Comparison of ENCODE assay signal across 11 mouse cellular contexts in genomic region chr14:74788766-74789165, GRCm38 (mm10). TPM values are rescaled to one million over a fixed set of nuclear protein-coding genes. Genes with fewer than 3 reads are reported as not detected.
DNase-seq lines count a peak whose midpoint lies in the region; ATAC-seq and TF ChIP-seq lines count a peak whose summit lies in the region.
"Had no signal": no experiment of that assay in that cellular context is flagged by ENCODE, and none has a peak within 500 bp of the region (broad histone marks: within the 10 kb centered on the region; RNA-seq: fewer than 3 reads in every experiment).

No protein-coding gene starts in this region.

- no peak overlapping the region for H3K27ac ChIP-seq in kidney, adult 2 months (ENCODE audit: insufficient read depth, low read depth, low read length)
- no peak overlapping the region for H3K27ac ChIP-seq in kidney, embryonic 16.5 days (ENCODE audit: low read length)
- no peak overlapping the region for H3K27ac ChIP-seq in testis, adult 2 months (ENCODE audit: control insufficient read depth, insufficient read depth, low read depth, low read length)
- H3K27ac ChIP-seq: limb, embryonic 15.5 days had no signal

- H3K4me2 ChIP-seq in kidney, embryonic 16.5 days (replicated peaks; ENCODE audit: low read depth, low read length), result no peak overlapping the region
- H3K4me2 ChIP-seq: limb, embryonic 15.5 days had no signal

- H3K9me3 ChIP-seq in kidney, embryonic 16.5 days (ENCODE audit: low read length), result no peaks in the 10 kb centered on the region
- H3K9me3 ChIP-seq: limb, embryonic 15.5 days had no signal

- no peak overlapping the region for H3K9ac ChIP-seq in kidney, embryonic 16.5 days (replicated peaks; ENCODE audit: low read length)
- H3K9ac ChIP-seq: limb, embryonic 15.5 days had no signal

- no peak for TF ChIP-seq POLR2A in kidney, adult 2 months (IDR thresholded peaks at IDR 0.05; ENCODE audit: low read depth, low read length)
- no peak for TF ChIP-seq POLR2A in testis, adult 2 months (IDR thresholded peaks at IDR 0.05; ENCODE audit: control insufficient read depth, low read depth, low read length)

- peaks cover 6% of the 10 kb centered on the region for H3K36me3 ChIP-seq in kidney, adult 2 months (ENCODE audit: control insufficient read depth, insufficient read depth, low read length)
- peaks cover 29% of the 10 kb centered on the region for H3K36me3 ChIP-seq in kidney, embryonic 16.5 days (ENCODE audit: insufficient read depth, low read length)
- no peaks in the 10 kb centered on the region for H3K36me3 ChIP-seq in testis, adult 2 months (ENCODE audit: control insufficient read depth, insufficient read depth, low read length)
- peaks cover 20% of the 10 kb centered on the region for H3K36me3 ChIP-seq in splenic B cell, adult 2 months (ENCODE audit: control insufficient read depth, insufficient read depth, low read length, poor library complexity, severe bottlenecking)

- H3K4me1 ChIP-seq in kidney, adult 2 months (ENCODE audit: control insufficient read depth, insufficient read depth, low read length), result no peaks in the 10 kb centered on the region
- H3K4me1 ChIP-seq in kidney, embryonic 16.5 days (ENCODE audit: insufficient read depth, low read length), result 0 out of 2 replicates have a peak, but pooled peaks cover 4% of the 10 kb centered on the region
- no peaks in the 10 kb centered on the region for H3K4me1 ChIP-seq in testis, adult 2 months (ENCODE audit: control insufficient read depth, insufficient read depth, low read length)
- H3K4me1 ChIP-seq: limb, embryonic 15.5 days had no signal

- TF ChIP-seq CTCF in kidney, adult 2 months (conservative IDR thresholded peaks at IDR 0.05; ENCODE audit: insufficient read depth, insufficient read length, low read depth, low read length), result peak; percentile 47
- TF ChIP-seq CTCF in testis, adult 2 months (IDR thresholded peaks at IDR 0.05; ENCODE audit: control insufficient read depth, insufficient read depth, insufficient replicate concordance, low read depth, low read length), result peak; percentile 20; the same call in 1 of the 2 replicates

- ATAC-seq in kidney, embryonic 16.5 days (ENCODE audit: low FRiP score, low TSS enrichment), result no peak

- 64% methylated on average over 8 of the region's 8 CpGs for WGBS in kidney, adult 2 months
- WGBS in kidney, embryonic 16.5 days, result 69% methylated on average over 8 of the region's 8 CpGs

- DNase-seq in adrenal gland, postnatal 25 days, result peak; percentile 8
- no peak for DNase-seq in adrenal gland, adult 18-20 months (ENCODE audit: low spot score in 2 of 2)
- DNase-seq in kidney, adult 2 months, result peak; percentile 30
- DNase-seq in testis, postnatal 10 days (ENCODE audit: low spot score), result no peak
- DNase-seq in splenic B cell, adult 2 months (ENCODE audit: low read depth, low spot score), result peak; percentile 20
- DNase-seq in c-Kit-positive CD71-positive TER-119-positive erythroid progenitor cells, embryonic 14.5 days (ENCODE audit: low spot score), result no peak
- DNase-seq: gastrocnemius, postnatal 14 days; right cerebral cortex, postnatal 25 days had no signal

- H3K4me3 ChIP-seq in kidney, adult 2 months (ENCODE audit: insufficient read depth, low read depth, low read length), result no peak overlapping the region
- no peak overlapping the region for H3K4me3 ChIP-seq in kidney, embryonic 16.5 days (ENCODE audit: low read length)
- no peak overlapping the region for H3K4me3 ChIP-seq in testis, adult 2 months (ENCODE audit: control insufficient read depth, low read depth, low read length)
- H3K4me3 ChIP-seq: limb, embryonic 15.5 days had no signal

- no peaks in the 10 kb centered on the region for H3K27me3 ChIP-seq in kidney, adult 2 months (replicated peaks; ENCODE audit: control insufficient read depth, insufficient read depth, low read length)
- no peaks in the 10 kb centered on the region for H3K27me3 ChIP-seq in kidney, embryonic 16.5 days (ENCODE audit: insufficient read depth, low read length)
- no peaks in the 10 kb centered on the region for H3K27me3 ChIP-seq in testis, adult 2 months (ENCODE audit: control insufficient read depth, insufficient read depth, low read length)
- H3K27me3 ChIP-seq in splenic B cell, adult 2 months (ENCODE audit: control insufficient read depth, insufficient read depth, low read length, poor library complexity, severe bottlenecking), result no peaks in the 10 kb centered on the region
- H3K27me3 ChIP-seq: limb, embryonic 15.5 days had no signal

RNA-seq across cellular contexts. Expression of gene Esd, which starts 56.7 kb away (rescaled TPM):
- 328 and 404 TPM in 2 replicates for total RNA-seq in adrenal gland, postnatal 25 days (2021)
- 100 to 1,000 TPM; 224 to 319 TPM for total RNA-seq in adrenal gland, adult 18-20 months (2021)
- 315 and 394 TPM in 2 replicates for polyA plus RNA-seq in kidney, adult 2 months (2012; rRNA removed)
- polyA plus RNA-seq in kidney, embryonic 16.5 days (2015; fragmentation: Nextera tagmentation; extraction: Ambion mirVana), result 431 and 472 TPM in 2 replicates
- polyA plus RNA-seq in testis, adult 2 months (2012; rRNA removed), result 10.8 and 11.5 TPM in 2 replicates

Comparison
In these comparisons a context has a peak if more than half of its experiments do, and no peak if none do; other contexts are left out.
1. DNase-seq: peak in adrenal gland, postnatal 25 days (single experiment), kidney, adult 2 months (single experiment) and splenic B cell, adult 2 months (single experiment); none in adrenal gland, adult 18-20 months (0 of 2), testis, postnatal 10 days (single experiment) and c-Kit-positive CD71-positive TER-119-positive erythroid progenitor cells, embryonic 14.5 days (single experiment).
2. RNA of gene Esd, which starts 56.7 kb away (polyA plus RNA-seq): 431 to 472 TPM in kidney, embryonic 16.5 days and 315 to 394 TPM in kidney, adult 2 months; 10.8 to 11.5 TPM in testis, adult 2 months; every median in the first group is over 10 times any median in the second.